Mouse (Mus musculus) midbrain, embryonic 15.5 days (tissue): ENCODE measurements around the gene Shisa7. TPM values are rescaled to one million over a fixed set of nuclear protein-coding genes. Genes with fewer than 3 reads are reported as not detected.
A peak's percentile ranks its signal among the peaks of the same experiment; 100 is the strongest.

ENCODE experiments used
- ATAC-seq: fragments of 200-750 bp; cut with Nextera tagmentation; replicated peaks from 2 replicates; pipeline ENCODE4 v1.8.0; 2017; ENCODE audit warnings: moderate TSS enrichment
- H3K27ac ChIP-seq: fragments of 300-500 bp; sonication (generic); 2 replicates; pipeline ENCODE4 v1.5.1; 2015; ENCODE audit warnings: mild to moderate bottlenecking, inconsistent platforms
- H3K27me3 ChIP-seq: fragments of 300-500 bp; sonication (generic); replicated peaks from 2 replicates; pipeline ENCODE4 v1.6.1; 2015; ENCODE audit warnings: inconsistent platforms
- H3K36me3 ChIP-seq: fragments of 300-500 bp; sonication (generic); replicated peaks from 2 replicates; pipeline ENCODE4 v1.6.1; 2015; ENCODE audit warnings: inconsistent platforms
- H3K4me1 ChIP-seq: fragments of 300-500 bp; sonication (generic); 2 replicates; pipeline ENCODE4 v1.6.1; 2015; ENCODE audit warnings: inconsistent platforms
- H3K4me2 ChIP-seq: fragments of 300-500 bp; sonication (generic); 2 replicates; pipeline ENCODE4 v1.6.1; 2015; ENCODE audit warnings: inconsistent platforms, mild to moderate bottlenecking, moderate library complexity
- H3K4me3 ChIP-seq: fragments of 300-500 bp; sonication (generic); 2 replicates; pipeline ENCODE4 v1.5.1; 2015; ENCODE audit warnings: mild to moderate bottlenecking, inconsistent platforms
- H3K9ac ChIP-seq: fragments of 300-500 bp; sonication (generic); 2 replicates; pipeline ENCODE4 v1.6.1; 2015; ENCODE audit warnings: mild to moderate bottlenecking, inconsistent platforms
- H3K9me3 ChIP-seq: fragments of 300-500 bp; sonication (generic); 2 replicates; pipeline ENCODE4 v1.6.1; 2016; ENCODE audit warnings: inconsistent platforms
- WGBS: fragments of 180-500 bp; shearing (Covaris S2); methylation state at CpG from one replicate; pipeline ENCODE4 v1.1.7; 2015; ENCODE audit warnings: mixed read lengths; 5-methylcytosine and 5-hydroxymethylcytosine counted together
- polyA plus RNA-seq: library from polyadenylated mRNA; unstranded; fragments of >200 nt; fragmentation: Nextera tagmentation; extraction: Ambion mirVana; gene quantifications from 2 replicates; pipeline ENCODE4 v1.2.1, GENCODE M21; 2015

Gene Shisa7
- polyA plus RNA-seq, 1 experiment from 2014 or later, result 16.6 TPM

DNA sequence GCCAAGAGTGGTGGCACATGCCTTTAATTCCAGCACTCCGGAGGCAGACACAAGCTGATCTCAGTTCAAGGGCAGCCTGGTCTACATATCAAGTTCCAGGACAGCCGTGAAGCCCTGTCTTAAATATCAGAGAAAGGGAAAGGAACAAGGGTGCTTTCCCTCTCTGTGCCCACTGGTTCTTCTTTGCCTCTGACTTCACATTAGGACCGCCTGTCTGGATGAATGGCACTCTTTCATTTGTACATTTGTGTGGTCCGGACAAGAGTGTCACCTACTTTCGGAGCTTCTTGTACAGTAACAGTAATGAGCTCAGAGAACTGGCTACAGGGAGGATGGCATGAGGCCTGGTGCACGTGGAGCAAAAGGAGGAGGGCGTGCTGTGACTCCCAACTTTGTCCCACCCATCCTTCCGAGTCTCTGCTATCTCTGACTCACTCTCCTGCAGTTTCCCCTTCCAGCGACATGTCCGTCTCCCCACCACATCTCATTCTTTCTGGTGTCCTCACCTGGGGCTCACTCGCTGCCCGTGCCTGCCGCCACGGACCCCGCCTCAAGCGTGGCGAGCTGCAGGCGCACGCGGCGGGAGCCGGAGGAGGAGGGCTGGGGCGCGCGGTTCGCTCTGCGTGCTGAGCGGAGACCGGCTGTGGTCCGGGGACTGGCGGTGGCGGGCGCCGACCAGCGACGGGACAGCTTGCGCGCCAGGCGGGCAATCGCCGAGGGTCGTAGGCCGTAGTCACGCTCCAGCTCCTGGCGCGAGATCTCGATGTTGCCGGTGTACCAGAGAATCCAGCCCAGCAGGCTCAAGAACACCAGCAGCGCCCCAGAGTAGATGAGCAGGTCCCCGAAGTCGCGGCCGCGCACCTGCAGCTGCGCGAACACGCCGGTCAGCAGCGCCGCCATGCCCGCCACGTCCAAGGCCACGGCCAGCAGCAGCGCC lies 55.7 kb downstream of the Shisa7 start:
- H3K27ac ChIP-seq, result peak overlapping the region; percentile 64
- H3K9me3 ChIP-seq, result no peaks in the 10 kb centered on the region
- H3K4me2 ChIP-seq, result peak overlapping the region; percentile 84
- 2% methylated on average over 64 of the region's 64 CpGs for WGBS
- 0 out of 2 replicates have a peak, but pooled peaks cover 2% of the 10 kb centered on the region for H3K27me3 ChIP-seq
- H3K9ac ChIP-seq, result peak overlapping the region; percentile 71
- H3K4me1 ChIP-seq, result peaks cover 14% of the 10 kb centered on the region
- no peaks in the 10 kb centered on the region for H3K36me3 ChIP-seq
- H3K4me3 ChIP-seq, result peak overlapping the region; percentile 48
- ATAC-seq, result peak; percentile 34

DNA sequence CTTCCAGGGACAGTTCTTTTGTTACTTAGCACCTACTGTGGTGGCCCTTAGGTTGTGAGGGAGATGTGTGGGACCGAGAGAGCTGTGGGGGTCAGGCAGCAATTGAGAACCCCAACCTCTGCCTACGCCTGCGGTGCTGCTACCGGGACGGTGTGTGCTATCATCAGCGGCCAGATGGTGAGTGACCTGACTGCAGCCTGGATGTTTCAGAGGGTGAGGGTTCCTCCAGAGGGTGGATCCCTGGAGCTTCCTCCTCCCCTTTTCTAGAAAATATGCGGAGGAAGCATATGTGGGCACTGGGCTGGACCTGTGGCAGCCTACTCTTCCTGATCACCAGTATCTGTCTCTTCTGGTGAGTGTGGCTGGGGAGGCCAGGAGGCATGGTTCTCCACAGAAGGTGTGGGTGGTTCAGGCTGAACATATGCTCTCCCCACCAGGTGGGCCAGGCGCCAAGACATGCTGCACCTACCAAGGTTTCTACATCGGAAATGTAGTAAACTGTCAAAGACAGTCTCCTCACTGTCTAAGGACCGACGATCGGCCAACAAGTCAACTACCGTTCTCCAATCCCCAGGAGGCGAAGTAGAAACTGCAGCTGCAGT lies 60.7 kb downstream of the Shisa7 start:
- WGBS, result 86% methylated on average over 14 of the region's 14 CpGs
- Histone ChIP-seq H3K9ac (no peak overlapping the region), H3K9me3 (no peaks in the 10 kb centered on the region), H3K4me2 (no peak overlapping the region), H3K27me3 (peaks cover 14% of the 10 kb centered on the region; the same call in 1 of the 2 replicates), H3K4me1 (peaks cover 5% of the 10 kb centered on the region), H3K36me3 (no peaks in the 10 kb centered on the region), H3K27ac (no peak overlapping the region), H3K4me3 (no peak overlapping the region)
- no peak for ATAC-seq

GRCm38 (mm10) chr7:4782759-4783158 lies 61.7 kb downstream of the Shisa7 start, which contains the start of the genes Il11 and Tmem190:
Gene Il11, minus strand, starts transcription at chr7:4782859.
Gene Tmem190, plus strand, starts transcription at chr7:4782937.
- 71% methylated on average over 2 of the region's 2 CpGs for WGBS
- H3K9ac ChIP-seq, result no peak within 1 kb of the TSS
- H3K36me3 ChIP-seq, result no peaks in the 10 kb centered on the region
- H3K4me2 ChIP-seq, result no peak within 1 kb of the TSS
- H3K9me3 ChIP-seq, result no peaks in the 10 kb centered on the region
- H3K27me3 ChIP-seq, result peaks cover 24% of the 10 kb centered on the region
- no peaks in the 10 kb centered on the region for H3K4me1 ChIP-seq
- no peak within 1 kb of the TSS for H3K27ac ChIP-seq
- H3K4me3 ChIP-seq, result no peak within 1 kb of the TSS
- ATAC-seq, result no peak

GRCm38 (mm10) chr7:4782130-4782529 lies 62.4 kb downstream of the Shisa7 start:
- no peaks in the 10 kb centered on the region for H3K36me3 ChIP-seq
- no peaks in the 10 kb centered on the region for H3K9me3 ChIP-seq
- no peak overlapping the region for H3K27ac ChIP-seq
- peaks cover 5% of the 10 kb centered on the region; the same call in 1 of the 2 replicates for H3K4me1 ChIP-seq
- no peak overlapping the region for H3K9ac ChIP-seq
- H3K4me2 ChIP-seq, result no peak overlapping the region
- H3K4me3 ChIP-seq, result no peak overlapping the region
- WGBS, result 58% methylated on average over 3 of the region's 3 CpGs
- no peak for ATAC-seq
- H3K27me3 ChIP-seq, result peaks cover 28% of the 10 kb centered on the region

GRCm38 (mm10) chr7:4779921-4780320 lies 64.6 kb downstream of the Shisa7 start:
- Histone ChIP-seq H3K4me1 (peaks cover 10% of the 10 kb centered on the region; the same call in 1 of the 2 replicates), H3K27me3 (peaks cover 47% of the 10 kb centered on the region), H3K9me3 (no peaks in the 10 kb centered on the region), H3K9ac (no peak overlapping the region), H3K4me3 (no peak overlapping the region), H3K4me2 (no peak overlapping the region), H3K36me3 (no peaks in the 10 kb centered on the region), H3K27ac (no peak overlapping the region)
- no peak for ATAC-seq
- WGBS, result 33% methylated on average over 5 of the region's 5 CpGs

DNA sequence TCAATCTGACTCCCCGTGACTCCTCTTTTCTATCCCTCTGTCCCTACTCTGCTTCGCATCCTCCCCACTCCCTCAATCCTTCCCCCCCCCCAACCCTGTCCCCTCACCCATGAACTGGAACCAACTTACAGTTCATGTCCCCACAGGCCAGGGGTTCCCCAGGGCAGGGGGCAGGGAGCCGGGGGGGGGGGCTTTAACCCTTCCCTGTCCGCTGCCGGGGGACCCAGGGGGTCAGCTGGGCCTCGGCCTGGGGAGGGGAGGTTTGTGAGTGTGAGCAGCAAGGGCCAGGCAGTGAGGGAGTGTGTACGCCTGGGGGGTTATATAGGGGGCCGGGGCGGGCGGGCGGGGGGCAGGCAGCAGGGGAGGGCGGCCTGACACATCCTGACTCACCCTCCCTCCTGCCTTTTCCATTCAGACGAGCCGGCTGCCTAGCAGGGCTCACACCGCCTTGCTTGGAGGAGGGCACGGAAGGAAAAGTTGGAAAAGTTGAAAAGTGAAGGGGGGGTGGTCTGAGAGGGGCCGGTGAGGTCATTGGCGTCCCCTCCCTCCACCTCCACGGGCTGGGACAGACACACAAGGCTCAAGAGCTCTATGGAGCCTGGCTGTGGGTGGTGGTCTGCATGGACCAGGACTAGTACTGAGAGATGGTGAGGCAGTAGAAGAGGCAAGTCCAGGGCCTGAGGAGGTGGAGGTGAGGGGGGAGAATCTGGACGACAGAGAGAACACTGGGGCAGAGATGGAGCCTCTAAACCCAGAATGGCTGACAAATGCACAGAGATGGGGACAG lies 66.5 kb downstream of the Shisa7 start:
- Histone ChIP-seq H3K4me3 (no peak overlapping the region), H3K9me3 (no peaks in the 10 kb centered on the region), H3K4me1 (peaks cover 10% of the 10 kb centered on the region; the same call in 1 of the 2 replicates), H3K27me3 (peaks cover 47% of the 10 kb centered on the region), H3K36me3 (no peaks in the 10 kb centered on the region), H3K9ac (no peak overlapping the region), H3K27ac (no peak overlapping the region), H3K4me2 (no peak overlapping the region)
- 1% methylated on average over 15 of the region's 20 CpGs for WGBS
- no peak for ATAC-seq

- Histone ChIP-seq H3K36me3 (no peaks in the 10 kb centered on the region), H3K27ac (no peak overlapping the region), H3K4me1 (peaks cover 10% of the 10 kb centered on the region; the same call in 1 of the 2 replicates), H3K9ac (peak overlapping the region; percentile 39), H3K27me3 (peaks cover 47% of the 10 kb centered on the region), H3K9me3 (no peaks in the 10 kb centered on the region), H3K4me3 (peak overlapping the region; percentile 37), H3K4me2 (peak overlapping the region; percentile 54)
- peak; percentile 74 for ATAC-seq
- under 1% methylated on average over 35 of the region's 56 CpGs for WGBS
Measured at GRCm38 (mm10) chr7:4776861-4777830, 67.3 kb downstream of the Shisa7 start.

- WGBS, result 55% methylated on average over 10 of the region's 10 CpGs
- peaks cover 10% of the 10 kb centered on the region; the same call in 1 of the 2 replicates for H3K4me1 ChIP-seq
- no peak overlapping the region for H3K4me2 ChIP-seq
- peaks cover 47% of the 10 kb centered on the region for H3K27me3 ChIP-seq
- no peak overlapping the region for H3K27ac ChIP-seq
- no peaks in the 10 kb centered on the region for H3K9me3 ChIP-seq
- H3K9ac ChIP-seq, result no peak overlapping the region
- no peak for ATAC-seq
- H3K36me3 ChIP-seq, result no peaks in the 10 kb centered on the region
- H3K4me3 ChIP-seq, result no peak overlapping the region
Measured at GRCm38 (mm10) chr7:4776131-4776530, 68.4 kb downstream of the Shisa7 start.

Other genes with a start within 250 kb of the Shisa7 start
- 0.75 and 1.3 TPM in 2 replicates for gene Ptprh, start 240.7 kb downstream of the Shisa7 start, polyA plus RNA-seq
- 3.8 and 4.2 TPM in 2 replicates for gene Tmem86b, start 213.3 kb downstream of the Shisa7 start, polyA plus RNA-seq
- gene Ppp6r1, start 185.7 kb downstream of the Shisa7 start, polyA plus RNA-seq, result 10.5 TPM in 2 replicates
- gene Hspbp1, start 159.6 kb downstream of the Shisa7 start, polyA plus RNA-seq, result 165 TPM in 2 replicates
- 8.6 TPM in 2 replicates for gene Brsk1, start 154.1 kb downstream of the Shisa7 start, polyA plus RNA-seq
- gene Tmem150b, start 119.4 kb downstream of the Shisa7 start, polyA plus RNA-seq, result 0.09 and 0.25 TPM in 2 replicates
- gene Kmt5c, start 104.6 kb downstream of the Shisa7 start, polyA plus RNA-seq, result 75.3 and 77.2 TPM in 2 replicates
- gene Cox6b2, start 91.6 kb downstream of the Shisa7 start, polyA plus RNA-seq, result 21.6 and 23.6 TPM in 2 replicates
- not detected in 2 replicates for gene Fam71e2, start 73.4 kb downstream of the Shisa7 start, polyA plus RNA-seq
- 1.0 and 1.6 TPM in 2 replicates for gene Il11, start 61.8 kb downstream of the Shisa7 start, polyA plus RNA-seq
- not detected in 2 replicates for gene Tmem190, start 61.8 kb downstream of the Shisa7 start, polyA plus RNA-seq
- gene Tmem238, start 55.0 kb downstream of the Shisa7 start, polyA plus RNA-seq, result 5.4 and 5.8 TPM in 2 replicates
- gene Rpl28, start 51.8 kb downstream of the Shisa7 start, polyA plus RNA-seq, result 186 and 187 TPM in 2 replicates
- 265 and 288 TPM in 2 replicates for gene Ube2s, start 32.1 kb downstream of the Shisa7 start, polyA plus RNA-seq
- 3.1 and 4.6 TPM in 2 replicates for gene Isoc2b, start 25.6 kb upstream of the Shisa7 start, polyA plus RNA-seq
- gene Isoc2a, start 32.5 kb upstream of the Shisa7 start, polyA plus RNA-seq, result 0.54 and 0.57 TPM in 2 replicates
- gene Gm36210, start 61.8 kb upstream of the Shisa7 start, polyA plus RNA-seq, result 0.40 and 0.65 TPM in 2 replicates
- gene Zfp628, start 70.5 kb upstream of the Shisa7 start, polyA plus RNA-seq, result 4.5 and 4.6 TPM in 2 replicates
- gene Nat14, start 77.3 kb upstream of the Shisa7 start, polyA plus RNA-seq, result 46.3 and 47.7 TPM in 2 replicates
- gene Ssc5d, start 81.1 kb upstream of the Shisa7 start, polyA plus RNA-seq, result 1.0 and 1.4 TPM in 2 replicates
- 0.29 TPM in 1 of 2 replicates, not detected in the other for gene Sbk2, start 119.7 kb upstream of the Shisa7 start, polyA plus RNA-seq
- gene Sbk3, start 126.5 kb upstream of the Shisa7 start, polyA plus RNA-seq, result 0.32 and 0.41 TPM in 2 replicates
- gene Zfp579, start 151.5 kb upstream of the Shisa7 start, polyA plus RNA-seq, result 72.6 and 77.2 TPM in 2 replicates
- gene Zfp524, start 169.7 kb upstream of the Shisa7 start, polyA plus RNA-seq, result 7.1 and 7.7 TPM in 2 replicates
- gene Fiz1, start 170.0 kb upstream of the Shisa7 start, polyA plus RNA-seq, result 41.3 and 48.8 TPM in 2 replicates
- 1.2 TPM in 1 of 2 replicates, not detected in the other for gene Gm44973, start 170.8 kb upstream of the Shisa7 start, polyA plus RNA-seq
- gene Zfp865, start 175.7 kb upstream of the Shisa7 start, polyA plus RNA-seq, result 8.0 and 8.4 TPM in 2 replicates
- gene Ccdc106, start 175.9 kb upstream of the Shisa7 start, polyA plus RNA-seq, result 64.9 and 67.8 TPM in 2 replicates
- gene 4632433K11Rik, start 189.4 kb upstream of the Shisa7 start, polyA plus RNA-seq, result not detected in 2 replicates
- gene Zfp784, start 193.8 kb upstream of the Shisa7 start, polyA plus RNA-seq, result 12.3 and 13.5 TPM in 2 replicates
- 106 and 110 TPM in 2 replicates for gene Zfp580, start 206.8 kb upstream of the Shisa7 start, polyA plus RNA-seq
- 103 and 107 TPM in 2 replicates for gene U2af2, start 217.4 kb upstream of the Shisa7 start, polyA plus RNA-seq
- gene Epn1, start 235.5 kb upstream of the Shisa7 start, polyA plus RNA-seq, result 119 and 124 TPM in 2 replicates